Mouse (Mus musculus) liver, postnatal 0 days (tissue): ENCODE results near the gene Aes.

Source experiments
- CTCF ChIP-seq: sonication (generic); IDR thresholded peaks from 2 replicates; pipeline ENCODE4 v1.5.1; 2016; ENCODE audit warnings: antibody characterized with exemption, low read depth
- EP300 ChIP-seq: IDR thresholded peaks from 2 replicates; pipeline ENCODE4 v1.6.1; 2016; ENCODE audit warnings: antibody characterized with exemption, low read depth, mild to moderate bottlenecking

- no peak for TF ChIP-seq CTCF
- no peak for TF ChIP-seq EP300
Observed at GRCm38 (mm10) chr10:81604019-81604967, 45.0 kb downstream of the Aes start.
